Mouse (Mus musculus) limb, embryonic 15.5 days (tissue): Measurements from ENCODE around the gene Tmem260. TPM values are rescaled to one million over a fixed set of nuclear protein-coding genes. Genes with fewer than 3 reads are reported as not detected.

ENCODE experiments used
- ATAC-seq: fragments of 200-750 bp; cut with Nextera tagmentation; 2 replicates; pipeline ENCODE4 v1.8.0; 2017; ENCODE audit warnings: low read depth, moderate TSS enrichment; ENCODE audit not compliant: insufficient number of reproducible peaks, low FRiP score, low TSS enrichment
- H3K27ac ChIP-seq: fragments of 300-500 bp; sonication (generic); 2 replicates; pipeline ENCODE4 v1.5.1; 2015; ENCODE audit warnings: moderate library complexity, mild to moderate bottlenecking, inconsistent platforms
- H3K27me3 ChIP-seq: fragments of 300-500 bp; sonication (generic); 2 replicates; pipeline ENCODE4 v1.6.1; 2015; ENCODE audit warnings: inconsistent platforms
- H3K36me3 ChIP-seq: fragments of 300-500 bp; sonication (generic); 2 replicates; pipeline ENCODE4 v1.6.1; 2015; ENCODE audit warnings: inconsistent platforms
- H3K4me1 ChIP-seq: fragments of 300-500 bp; sonication (generic); 2 replicates; pipeline ENCODE4 v1.6.1; 2015; ENCODE audit warnings: inconsistent platforms
- H3K4me2 ChIP-seq: fragments of 300-500 bp; sonication (generic); 2 replicates; pipeline ENCODE4 v1.6.1; 2015; ENCODE audit warnings: mild to moderate bottlenecking, inconsistent platforms
- H3K4me3 ChIP-seq: fragments of 300-500 bp; sonication (generic); 2 replicates; pipeline ENCODE4 v1.5.1; 2015; ENCODE audit warnings: mild to moderate bottlenecking, inconsistent platforms
- H3K9ac ChIP-seq: fragments of 300-500 bp; sonication (generic); 2 replicates; pipeline ENCODE4 v1.6.1; 2015; ENCODE audit warnings: inconsistent platforms
- H3K9me3 ChIP-seq: fragments of 300-500 bp; sonication (generic); 2 replicates; pipeline ENCODE4 v1.6.1; 2016; ENCODE audit warnings: inconsistent platforms
- WGBS: fragments of 180-500 bp; shearing (Covaris S2); methylation state at CpG from one replicate; pipeline ENCODE4 v1.1.7; 2015; 5-methylcytosine and 5-hydroxymethylcytosine counted together
- polyA plus RNA-seq: library from polyadenylated mRNA; unstranded; fragments of >200 nt; fragmentation: Nextera tagmentation; extraction: Ambion mirVana; gene quantifications from 2 replicates; pipeline ENCODE4 v1.2.1, GENCODE M21; 2015

Gene Tmem260
- polyA plus RNA-seq, 1 experiment from 2014 or later = 23.3 TPM

DNA sequence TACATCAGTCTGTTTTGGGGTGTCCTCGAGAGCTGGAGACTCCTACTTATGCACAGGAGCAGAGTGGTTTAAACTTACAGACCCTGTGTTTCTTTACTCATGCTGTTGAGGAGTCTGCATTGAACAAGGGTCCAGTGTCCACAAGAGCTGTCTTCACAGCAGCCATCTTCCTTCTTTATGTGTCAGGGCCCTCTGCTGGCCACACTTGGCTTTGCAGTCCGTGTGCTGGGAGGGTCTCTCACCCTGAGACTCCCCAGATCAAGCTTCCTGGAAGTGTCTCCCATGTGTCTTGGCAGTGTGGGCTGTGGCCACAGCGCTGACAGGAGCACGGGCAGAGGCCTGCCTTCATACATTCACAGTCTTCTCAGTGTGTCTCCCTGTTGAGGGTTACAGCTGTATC is 48.0 kb downstream of the Tmem260 start:
- ATAC-seq = no peak
- H3K9ac ChIP-seq = no peak overlapping the region
- 29% methylated on average over 4 of the region's 4 CpGs for WGBS

DNA sequence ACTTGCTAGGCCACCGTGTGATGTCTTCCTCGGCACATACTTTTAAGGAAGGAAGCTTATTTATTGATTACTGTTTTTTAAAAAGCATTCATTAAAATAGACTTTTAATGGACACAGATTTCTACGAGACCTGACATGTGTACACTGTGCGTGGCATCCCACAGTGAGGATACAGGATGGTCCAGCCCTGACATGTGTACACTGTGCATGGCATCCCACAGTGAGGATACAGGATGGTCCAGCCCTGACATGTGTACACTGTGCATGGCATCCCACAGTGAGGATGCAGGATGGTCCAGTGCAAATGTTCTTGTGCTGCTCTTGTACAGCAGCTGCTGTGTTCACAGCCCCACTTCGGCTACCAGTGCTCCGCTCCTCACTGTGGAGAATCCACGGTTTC is 56.6 kb downstream of the Tmem260 start:
- WGBS = 89% methylated on average over 7 of the region's 7 CpGs
- Histone ChIP-seq H3K27me3 (no peaks in the 10 kb centered on the region), H3K4me2 (no peak overlapping the region), H3K36me3 (peaks cover 33% of the 10 kb centered on the region), H3K4me1 (no peaks in the 10 kb centered on the region), H3K27ac (no peak overlapping the region), H3K4me3 (no peak overlapping the region), H3K9me3 (no peaks in the 10 kb centered on the region), H3K9ac (no peak overlapping the region)
- no peak for ATAC-seq

More for the DNA sequence above, 48.0 kb downstream of the Tmem260 start:
- Histone ChIP-seq H3K9me3 (no peaks in the 10 kb centered on the region), H3K36me3 (peaks cover 31% of the 10 kb centered on the region), H3K27ac (no peak overlapping the region), H3K4me1 (no peaks in the 10 kb centered on the region), H3K4me3 (no peak overlapping the region), H3K4me2 (no peak overlapping the region), H3K27me3 (no peaks in the 10 kb centered on the region)

DNA sequence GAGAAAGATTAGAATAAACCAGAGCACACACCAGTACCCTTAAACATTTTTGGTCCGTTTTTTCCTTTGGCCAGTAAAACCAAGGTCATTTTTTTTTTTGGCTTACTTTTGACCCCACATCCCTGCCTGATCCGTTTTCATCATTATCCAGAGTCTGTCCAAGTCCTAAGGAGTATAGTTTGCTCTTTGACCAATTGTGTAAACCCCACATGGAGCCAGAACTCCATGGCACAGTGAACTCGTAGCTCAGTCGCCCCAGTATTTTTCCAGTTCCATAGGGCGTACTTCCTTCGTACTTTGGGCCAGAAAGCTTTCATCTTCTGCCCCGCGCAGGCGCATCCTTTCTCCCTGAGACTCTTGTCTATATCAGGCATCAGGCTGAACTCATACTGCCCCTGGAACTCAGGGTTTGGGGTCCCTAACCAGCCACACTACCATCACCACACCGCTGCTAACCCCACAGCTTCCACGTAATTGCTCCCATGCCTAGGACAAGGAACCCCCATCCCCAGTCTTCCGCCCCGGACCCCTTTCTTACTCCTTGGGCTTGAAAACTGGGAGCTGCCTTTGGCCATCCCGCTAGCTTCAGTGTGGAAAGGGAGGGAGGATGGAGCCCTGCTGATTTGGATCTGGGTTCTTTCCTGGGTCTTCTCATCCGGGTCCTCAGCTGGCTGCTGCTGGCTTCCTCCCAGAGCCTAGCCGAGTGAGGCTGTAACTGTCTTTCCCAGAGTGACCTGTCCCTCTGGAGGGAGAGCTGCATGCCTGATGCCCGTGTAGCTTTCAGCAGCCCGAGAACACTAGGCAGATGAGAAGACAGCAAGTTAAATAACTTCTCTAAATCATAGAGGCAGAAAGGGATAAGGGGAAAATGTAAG is 58.0 kb downstream of the Tmem260 start:
- Histone ChIP-seq H3K4me2 (no peak overlapping the region), H3K4me1 (no peaks in the 10 kb centered on the region), H3K9ac (no peak overlapping the region), H3K27me3 (no peaks in the 10 kb centered on the region), H3K27ac (no peak overlapping the region), H3K9me3 (no peaks in the 10 kb centered on the region), H3K36me3 (peaks cover 24% of the 10 kb centered on the region), H3K4me3 (no peak overlapping the region)
- ATAC-seq = no peak
- 49% methylated on average over 18 of the region's 18 CpGs for WGBS

DNA sequence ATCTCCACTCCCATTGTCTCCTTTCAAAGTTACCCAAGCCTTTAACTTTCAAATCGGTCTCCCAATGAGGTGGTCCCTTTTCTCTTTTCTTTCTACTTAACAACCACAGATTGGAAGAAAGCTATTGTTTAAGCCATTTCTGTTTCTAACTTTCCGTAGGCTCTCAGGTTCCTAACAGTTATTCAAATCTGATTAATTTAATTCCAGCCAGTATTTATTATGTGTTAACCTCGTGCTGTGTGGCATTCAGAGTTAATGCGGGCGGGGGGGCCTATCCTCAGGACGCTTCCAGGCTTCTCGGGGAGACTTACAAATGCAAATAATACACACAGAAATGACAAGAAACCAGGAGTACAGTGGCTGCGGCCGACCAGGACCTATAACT is 58.6 kb downstream of the Tmem260 start:
- ATAC-seq = no peak
- Histone ChIP-seq H3K9me3 (no peaks in the 10 kb centered on the region), H3K4me3 (no peak overlapping the region), H3K4me1 (no peaks in the 10 kb centered on the region), H3K27me3 (no peaks in the 10 kb centered on the region), H3K9ac (no peak overlapping the region), H3K27ac (no peak overlapping the region), H3K36me3 (peaks cover 24% of the 10 kb centered on the region), H3K4me2 (no peak overlapping the region)
- WGBS = 54% methylated on average over 9 of the region's 9 CpGs

DNA sequence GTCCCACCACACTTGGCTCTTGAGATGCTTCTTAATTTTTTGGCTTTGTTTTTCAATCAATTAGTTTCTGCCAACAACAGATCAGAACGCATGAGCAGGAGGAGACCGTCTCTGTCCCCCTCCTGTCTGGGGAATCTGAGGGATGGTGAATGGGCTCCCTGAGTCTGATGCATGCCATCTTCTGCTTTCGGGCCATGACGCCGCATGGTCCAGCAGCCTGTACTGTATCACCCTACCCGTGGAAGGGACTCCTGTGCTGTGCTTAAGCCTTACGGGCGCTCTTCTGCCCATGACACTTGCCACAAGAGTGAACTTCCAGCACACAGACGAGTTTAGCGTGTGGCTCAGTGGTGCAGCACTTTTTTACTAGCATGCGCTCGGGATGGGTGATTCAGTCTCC is 59.7 kb downstream of the Tmem260 start:
- no peak for ATAC-seq
- WGBS = 95% methylated on average over 12 of the region's 12 CpGs
- H3K36me3 ChIP-seq = peaks cover 32% of the 10 kb centered on the region
- H3K4me2 ChIP-seq = no peak overlapping the region
- no peak overlapping the region for H3K27ac ChIP-seq
- H3K9ac ChIP-seq = no peak overlapping the region
- H3K27me3 ChIP-seq = no peaks in the 10 kb centered on the region
- no peak overlapping the region for H3K4me3 ChIP-seq
- H3K4me1 ChIP-seq = no peaks in the 10 kb centered on the region
- H3K9me3 ChIP-seq = no peaks in the 10 kb centered on the region

DNA sequence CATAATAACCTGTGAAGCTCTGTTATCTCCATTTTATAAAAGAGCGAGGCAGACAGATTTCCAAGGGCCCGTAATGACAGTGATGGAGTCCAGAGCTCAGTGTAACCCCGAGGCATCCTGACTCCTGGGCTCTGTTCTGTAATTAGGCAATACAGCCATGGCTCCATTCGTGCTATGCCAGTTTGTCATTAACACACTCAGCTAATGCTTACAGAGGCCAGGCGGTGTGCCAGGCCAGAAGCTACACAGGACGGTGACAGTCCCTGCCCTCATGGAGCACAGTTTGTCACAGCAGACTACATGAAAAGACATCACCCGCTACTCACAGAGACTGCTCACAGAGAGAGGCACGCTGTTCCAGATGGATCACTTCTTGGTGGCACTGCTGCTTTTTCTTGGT is 61.5 kb downstream of the Tmem260 start:
- H3K27me3 ChIP-seq = no peaks in the 10 kb centered on the region
- no peak for ATAC-seq
- 67% methylated on average over 8 of the region's 8 CpGs for WGBS
- H3K4me2 ChIP-seq = no peak overlapping the region
- H3K4me3 ChIP-seq = no peak overlapping the region
- H3K9ac ChIP-seq = no peak overlapping the region
- H3K27ac ChIP-seq = no peak overlapping the region
- H3K9me3 ChIP-seq = no peaks in the 10 kb centered on the region
- H3K36me3 ChIP-seq = peaks cover 32% of the 10 kb centered on the region
- H3K4me1 ChIP-seq = no peaks in the 10 kb centered on the region

DNA sequence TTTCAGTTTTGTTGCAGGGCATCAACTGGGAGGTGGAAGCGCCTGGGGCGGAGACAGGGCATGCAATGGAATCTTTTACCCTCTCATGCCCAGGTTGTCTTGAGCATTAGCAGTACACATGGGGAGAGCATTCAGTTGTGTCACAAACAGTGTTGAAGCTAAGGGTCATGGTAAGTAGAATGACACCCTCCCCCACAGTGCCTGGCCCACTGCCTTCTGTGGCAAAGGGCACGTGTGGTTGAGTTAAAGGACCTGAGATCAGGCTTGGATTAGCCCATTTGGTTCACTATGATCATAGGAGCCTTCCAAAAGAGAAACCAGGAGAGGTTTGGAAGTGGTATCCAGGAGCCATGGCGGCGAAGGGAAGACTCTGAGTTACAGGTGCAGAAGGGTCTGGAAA is 63.2 kb downstream of the Tmem260 start:
- H3K27ac ChIP-seq = no peak overlapping the region
- 90% methylated on average over 5 of the region's 5 CpGs for WGBS
- H3K4me2 ChIP-seq = no peak overlapping the region
- no peaks in the 10 kb centered on the region for H3K27me3 ChIP-seq
- peaks cover 36% of the 10 kb centered on the region for H3K36me3 ChIP-seq
- H3K9me3 ChIP-seq = no peaks in the 10 kb centered on the region
- H3K9ac ChIP-seq = no peak overlapping the region
- H3K4me3 ChIP-seq = no peak overlapping the region
- H3K4me1 ChIP-seq = no peaks in the 10 kb centered on the region
- ATAC-seq = no peak

DNA sequence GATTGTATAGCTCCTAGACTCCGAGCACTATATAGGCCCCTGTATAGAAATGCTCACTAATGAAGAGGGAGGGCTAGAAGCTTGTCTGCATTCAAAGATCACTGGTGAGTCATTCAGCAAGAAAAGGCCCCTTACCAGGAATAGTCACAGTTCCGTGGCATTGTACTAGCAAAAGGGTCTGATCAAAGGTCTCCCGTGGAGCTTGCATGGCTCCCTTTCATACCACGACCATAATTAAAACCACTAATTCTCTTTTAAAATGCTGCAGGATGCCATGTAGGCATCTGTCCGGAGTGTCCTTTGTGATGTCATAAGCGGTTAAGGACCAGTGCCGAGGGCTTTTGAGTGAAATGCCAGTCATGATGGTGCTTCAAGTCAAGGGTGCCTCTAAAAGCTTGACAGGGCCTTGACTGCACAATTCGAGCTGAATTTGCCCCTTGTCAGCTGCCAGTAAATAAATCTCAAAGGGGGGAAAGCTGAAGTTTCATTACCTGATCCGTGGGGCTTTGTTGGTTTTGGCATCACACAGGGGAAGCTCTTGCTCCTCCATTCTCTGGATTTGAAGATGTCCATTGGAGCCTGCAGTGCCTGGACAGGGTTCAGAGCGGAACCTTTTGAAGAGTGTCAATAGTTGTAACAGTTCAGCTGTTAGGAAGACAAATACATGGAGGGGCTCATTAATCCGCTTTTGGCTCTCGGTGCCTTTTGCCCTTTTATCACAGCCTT is 67.3 kb downstream of the Tmem260 start:
- Histone ChIP-seq H3K27me3 (no peaks in the 10 kb centered on the region), H3K4me1 (no peaks in the 10 kb centered on the region), H3K9me3 (no peaks in the 10 kb centered on the region), H3K4me2 (no peak overlapping the region), H3K9ac (no peak overlapping the region), H3K27ac (no peak overlapping the region), H3K4me3 (no peak overlapping the region), H3K36me3 (peaks cover 20% of the 10 kb centered on the region)
- WGBS = 60% methylated on average over 12 of the region's 12 CpGs
- no peak for ATAC-seq

DNA sequence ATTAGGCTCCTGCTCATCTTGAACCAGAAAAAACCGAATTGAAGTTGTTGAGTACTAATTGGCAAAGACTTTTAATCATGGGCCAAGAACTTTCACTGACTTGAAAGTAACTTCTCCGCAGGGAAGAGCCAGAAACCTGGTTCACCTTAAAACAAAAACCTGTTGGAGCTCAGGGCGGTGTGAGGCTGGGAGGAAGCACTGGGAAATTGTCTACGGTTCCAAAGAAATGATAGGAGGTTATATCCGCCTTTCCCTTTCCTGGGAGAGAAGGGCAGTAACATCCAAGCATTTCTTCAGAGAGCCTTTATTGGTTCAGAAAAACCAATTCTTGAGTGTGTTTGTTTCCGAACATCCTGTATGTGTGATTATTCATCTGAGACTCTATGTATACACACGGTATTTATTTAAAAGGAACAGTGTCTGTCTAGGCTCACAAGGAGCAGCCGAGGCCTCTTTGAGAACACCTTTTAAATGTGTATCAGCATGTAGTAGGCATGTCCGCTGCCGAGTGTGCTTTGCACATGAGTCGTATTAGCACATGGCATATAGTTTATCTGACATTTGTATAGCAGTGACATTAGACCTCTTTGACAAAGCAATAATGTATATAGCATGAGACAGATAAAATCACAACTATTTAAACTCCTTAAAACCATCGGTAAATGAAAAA is 68.0 kb downstream of the Tmem260 start:
- no peak for ATAC-seq
- no peak overlapping the region for H3K27ac ChIP-seq
- no peaks in the 10 kb centered on the region for H3K27me3 ChIP-seq
- H3K36me3 ChIP-seq = peaks cover 18% of the 10 kb centered on the region
- H3K4me2 ChIP-seq = no peak overlapping the region
- no peak overlapping the region for H3K4me3 ChIP-seq
- 85% methylated on average over 12 of the region's 12 CpGs for WGBS
- no peaks in the 10 kb centered on the region for H3K9me3 ChIP-seq
- H3K4me1 ChIP-seq = no peaks in the 10 kb centered on the region
- H3K9ac ChIP-seq = no peak overlapping the region

DNA sequence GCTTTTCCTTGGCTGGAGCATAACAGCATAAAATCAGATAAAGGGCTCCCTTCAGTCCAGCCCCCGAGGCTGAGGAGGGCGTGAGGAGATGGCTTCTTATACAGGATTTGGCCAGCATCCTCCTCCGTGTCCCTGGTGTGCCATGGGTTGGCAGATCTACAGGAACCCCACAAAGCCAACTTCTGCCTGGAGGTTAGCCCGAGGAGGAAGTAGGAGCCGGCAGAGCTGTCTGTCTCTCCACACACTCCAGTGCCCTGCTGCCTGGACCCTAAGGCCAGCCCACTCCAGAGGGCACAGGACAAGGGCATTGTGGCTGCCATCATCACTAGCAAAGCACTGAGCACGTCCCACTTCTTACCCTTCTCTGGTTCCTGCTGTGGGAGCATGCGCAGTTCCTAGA is 68.7 kb downstream of the Tmem260 start:
- no peak for ATAC-seq
- Histone ChIP-seq H3K4me3 (no peak overlapping the region), H3K4me1 (no peaks in the 10 kb centered on the region), H3K9ac (no peak overlapping the region), H3K9me3 (no peaks in the 10 kb centered on the region), H3K36me3 (peaks cover 11% of the 10 kb centered on the region; the same call in 1 of the 2 replicates), H3K27ac (no peak overlapping the region), H3K27me3 (no peaks in the 10 kb centered on the region), H3K4me2 (no peak overlapping the region)
- WGBS = 78% methylated on average over 7 of the region's 7 CpGs

DNA sequence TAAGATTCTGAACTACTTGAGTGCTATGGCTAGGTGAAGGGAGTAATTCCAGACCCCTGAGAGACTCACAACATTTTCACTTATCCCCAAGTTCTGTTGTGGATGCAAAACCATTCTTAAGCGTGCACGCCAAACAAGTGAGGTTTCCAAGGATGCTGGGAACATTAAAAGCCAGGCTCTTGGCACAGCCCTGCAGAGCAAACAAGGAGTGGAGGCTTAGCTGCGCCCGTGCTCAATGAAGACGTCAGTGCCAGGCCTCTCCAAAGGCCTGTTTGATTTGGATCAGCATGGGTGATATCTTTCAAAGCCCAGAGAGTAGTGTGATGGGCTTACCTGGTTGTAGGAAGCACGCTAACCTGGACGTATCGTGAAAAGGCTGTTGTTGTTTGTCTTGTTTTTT is 69.6 kb downstream of the Tmem260 start:
- 78% methylated on average over 8 of the region's 8 CpGs for WGBS
- Histone ChIP-seq H3K4me2 (no peak overlapping the region), H3K9ac (no peak overlapping the region), H3K9me3 (no peaks in the 10 kb centered on the region), H3K4me3 (no peak overlapping the region), H3K27me3 (no peaks in the 10 kb centered on the region), H3K4me1 (no peaks in the 10 kb centered on the region), H3K27ac (no peak overlapping the region), H3K36me3 (0 out of 2 replicates have a peak, but pooled peaks cover 4% of the 10 kb centered on the region)
- no peak for ATAC-seq

DNA sequence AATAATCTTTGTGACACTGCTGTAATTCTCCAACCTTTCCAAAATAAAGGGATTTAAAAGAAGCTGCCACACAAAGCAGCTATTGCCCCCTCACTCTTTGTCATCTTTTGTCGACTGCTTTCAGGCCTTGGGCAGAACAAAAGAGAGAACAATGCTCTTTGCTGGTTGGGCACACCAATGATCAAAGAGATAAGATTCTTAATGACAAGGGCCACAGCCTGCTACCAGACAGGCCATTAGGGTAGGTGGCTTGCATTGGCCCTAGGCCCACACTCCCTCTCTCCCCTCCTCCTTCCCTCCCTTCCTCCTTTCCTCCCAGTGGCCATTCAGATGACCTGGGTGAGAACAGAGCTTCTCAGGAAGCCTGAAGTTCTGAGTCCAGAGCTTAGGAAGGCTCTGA is 77.4 kb downstream of the Tmem260 start:
- no peak overlapping the region for H3K4me3 ChIP-seq
- 48% methylated on average over 1 of the region's 1 CpGs for WGBS
- H3K4me1 ChIP-seq = peaks cover 5% of the 10 kb centered on the region
- H3K4me2 ChIP-seq = no peak overlapping the region
- H3K27me3 ChIP-seq = 0 out of 2 replicates have a peak, but pooled peaks cover 3% of the 10 kb centered on the region
- no peak overlapping the region for H3K9ac ChIP-seq
- no peaks in the 10 kb centered on the region for H3K9me3 ChIP-seq
- no peak for ATAC-seq
- H3K27ac ChIP-seq = no peak overlapping the region
- H3K36me3 ChIP-seq = no peaks in the 10 kb centered on the region
